In genomic region chr15:5242241-5243035, GRCm38 (mm10) we compare ENCODE assay signal across 8 mouse cellular contexts. TPM values are rescaled to one million over a fixed set of nuclear protein-coding genes. Genes with fewer than 3 reads are reported as not detected.
A peak's percentile ranks its signal among the peaks of the same experiment; 100 is the strongest.
DNase-seq lines count a peak whose midpoint lies in the region; ATAC-seq and TF ChIP-seq lines count a peak whose summit lies in the region.

No protein-coding gene starts in this region.

- no peak for TF ChIP-seq CTCF in liver, adult 2 months (IDR thresholded peaks at IDR 0.05; ENCODE audit: low read depth, low read length)

- intact Hi-C loops in heart, postnatal 36 days (cut with DNase I), result loop anchor here (5.0 to 10.0 kb wide), 2 partner anchors 85 to 162 kb away; no protein-coding TSS in a partner anchor

- TF ChIP-seq POLR2A in liver, adult 2 months (IDR thresholded peaks at IDR 0.05; ENCODE audit: extremely low read depth, insufficient read depth, low read length), result no peak

- no peaks in the 10 kb centered on the region for H3K79me2 ChIP-seq in liver, adult 2 months (ENCODE audit: control insufficient read depth, insufficient read depth, low read length)

- peak overlapping the region; percentile 96 for H3K4me2 ChIP-seq in neural tube, embryonic 15.5 days

- no peak overlapping the region for H3K27ac ChIP-seq in liver, adult 2 months (replicated peaks; ENCODE audit: insufficient read depth, low read depth, low read length)
- peak overlapping the region; percentile 61; the same call in 1 of the 2 replicates for H3K27ac ChIP-seq in neural tube, embryonic 15.5 days (replicated peaks)

- 5% methylated on average over 61 of the region's 61 CpGs for WGBS in liver, adult 2 months
- 3% methylated on average over 61 of the region's 61 CpGs for WGBS in neural tube, embryonic 15.5 days

- H3K27me3 ChIP-seq in liver, adult 2 months (ENCODE audit: control insufficient read depth, insufficient read depth, low read length), result peaks cover 11% of the 10 kb centered on the region
- peaks cover 34% of the 10 kb centered on the region for H3K27me3 ChIP-seq in neural tube, embryonic 15.5 days (replicated peaks)

- no peaks in the 10 kb centered on the region for H3K4me1 ChIP-seq in liver, adult 2 months (ENCODE audit: control insufficient read depth, insufficient read depth, low read length)
- H3K4me1 ChIP-seq in neural tube, embryonic 15.5 days, result peaks cover 39% of the 10 kb centered on the region

- H3K9me3 ChIP-seq in neural tube, embryonic 15.5 days (replicated peaks), result no peaks in the 10 kb centered on the region

- 0 out of 2 replicates have a peak overlapping the region, but pooled peaks have one; percentile 2 for H3K9ac ChIP-seq in liver, adult 2 months (ENCODE audit: low read depth, low read length)
- peak overlapping the region; percentile 68 for H3K9ac ChIP-seq in neural tube, embryonic 15.5 days (replicated peaks)

- peak; percentile 34 for DNase-seq in gastrocnemius, postnatal 10 days
- DNase-seq in gastrocnemius, adult 8-10 months (ENCODE audit: low spot score in 2 of 2), result no peak
- peak; percentile 48 for DNase-seq in MN1 (ENCODE audit: low spot score)
- DNase-seq in heart, postnatal 36 days, result peak; percentile 42 to 52
- no peak for DNase-seq in liver, adult 2 months (ENCODE audit: extremely low read depth, low read depth, low spot score)
- DNase-seq in urinary bladder, postnatal 25 days (ENCODE audit: low spot score), result peak; percentile 9

- no peaks in the 10 kb centered on the region for H3K36me3 ChIP-seq in liver, adult 2 months (ENCODE audit: control insufficient read depth, insufficient read depth, low read length)
- no peaks in the 10 kb centered on the region for H3K36me3 ChIP-seq in neural tube, embryonic 15.5 days

- peak; percentile 14; the same call in 1 of the 2 replicates for ATAC-seq in erythroblast, adult 5-6 weeks (replicated peaks; ENCODE audit: low FRiP score, poor library complexity, severe bottlenecking)
- ATAC-seq in neural tube, embryonic 15.5 days (ENCODE audit: low FRiP score), result peak; percentile 72

- peak overlapping the region; percentile 46; the same call in 1 of the 2 replicates for H3K4me3 ChIP-seq in liver, adult 2 months (ENCODE audit: insufficient read depth, low read depth, low read length)
- H3K4me3 ChIP-seq in neural tube, embryonic 15.5 days (replicated peaks), result peak overlapping the region; percentile 56

RNA-seq across cellular contexts. Expression of gene Ptger4, which starts 1.5 kb away (rescaled TPM):
- total RNA-seq in gastrocnemius, postnatal 10 days (2021), result 1 to 10 TPM in 1 of 2 experiments, under 1 TPM in 1; 0.94 to 1.5 TPM
- 1 to 10 TPM in 3 of 4 experiments, under 1 TPM in 1; 0.63 to 1.2 (median 1.1) TPM for total RNA-seq in gastrocnemius, adult 8-10 months (2022)
- total RNA-seq in erythroblast, adult 5-6 weeks (2015; ENCODE audit: low replicate concordance), result 4.8 and 13.6 TPM in 2 replicates
- total RNA-seq in erythroblast, adult 5-6 weeks (2017; ENCODE audit: low replicate concordance), result 2.0 and 3.7 TPM in 2 replicates
- 1 to 10 TPM; 2.4 to 4.3 TPM for total RNA-seq in heart, postnatal 36 days (2021)
- 0.09 and 0.40 TPM in 2 replicates for total RNA-seq in liver, adult 2 months (2014; rRNA removed)
- 0.32 and 0.65 TPM in 2 replicates for polyA plus RNA-seq in liver, adult 2 months (2012; rRNA removed)
- polyA plus RNA-seq in neural tube, embryonic 15.5 days (2015; fragmentation: Nextera tagmentation; extraction: Ambion mirVana), result 5.7 and 6.8 TPM in 2 replicates

RNA-seq across cellular contexts. Expression of gene Ttc33, which starts 57.1 kb away (rescaled TPM):
- 10 to 100 TPM; 34.9 to 35.4 TPM for total RNA-seq in gastrocnemius, postnatal 10 days (2021)
- 10 to 100 TPM; 63.1 to 73.6 (median 71.3) TPM for total RNA-seq in gastrocnemius, adult 8-10 months (2022)
- 12.3 and 29.4 TPM in 2 replicates for total RNA-seq in erythroblast, adult 5-6 weeks (2015; ENCODE audit: low replicate concordance)
- 26.4 and 28.4 TPM in 2 replicates for total RNA-seq in erythroblast, adult 5-6 weeks (2017; ENCODE audit: low replicate concordance)
- total RNA-seq in heart, postnatal 36 days (2021), result 10 to 100 TPM; 38.2 to 40.7 TPM
- total RNA-seq in liver, adult 2 months (2014; rRNA removed), result 24.6 and 34.7 TPM in 2 replicates
- polyA plus RNA-seq in liver, adult 2 months (2012; rRNA removed), result 3.7 and 3.9 TPM in 2 replicates
- polyA plus RNA-seq in neural tube, embryonic 15.5 days (2015; fragmentation: Nextera tagmentation; extraction: Ambion mirVana), result 53.0 and 54.0 TPM in 2 replicates

Comparison
In these comparisons a context has a peak if more than half of its experiments do, and no peak if none do; other contexts are left out.
1. DNase-seq: peak in gastrocnemius, postnatal 10 days (single experiment), MN1 (single experiment), heart, postnatal 36 days (2 of 2) and urinary bladder, postnatal 25 days (single experiment); none in gastrocnemius, adult 8-10 months (0 of 2) and liver, adult 2 months (single experiment).